Mouse (Mus musculus): ENCODE measurements around the gene Kcnq2. TPM values are rescaled to one million over a fixed set of nuclear protein-coding genes. Genes with fewer than 3 reads are reported as not detected.

The Kcnq2 gene
- polyA plus RNA-seq, 1 experiment from 2014 or later, result 0.25 TPM

Other genes starting within 250 kb of the Kcnq2 start
- 80.5 and 83.1 TPM in 2 replicates for gene Ythdf1, start 214.4 kb downstream of the Kcnq2 start, polyA plus RNA-seq (2014; fragmentation: Nextera tagmentation; extraction: Ambion mirVana)
- not detected in 2 replicates for gene Birc7, start 206.3 kb downstream of the Kcnq2 start, polyA plus RNA-seq (2014; fragmentation: Nextera tagmentation; extraction: Ambion mirVana)
- gene Nkain4, start 180.6 kb downstream of the Kcnq2 start, polyA plus RNA-seq (2014; fragmentation: Nextera tagmentation; extraction: Ambion mirVana), result 3.6 and 7.8 TPM in 2 replicates
- 60.4 and 69.3 TPM in 2 replicates for gene Arfgap1, start 168.1 kb downstream of the Kcnq2 start, polyA plus RNA-seq (2014; fragmentation: Nextera tagmentation; extraction: Ambion mirVana)
- gene Col20a1, start 148.8 kb downstream of the Kcnq2 start, polyA plus RNA-seq (2014; fragmentation: Nextera tagmentation; extraction: Ambion mirVana), result 0.15 and 0.71 TPM in 2 replicates
- 0.95 and 2.8 TPM in 2 replicates for gene Chrna4, start 91.8 kb downstream of the Kcnq2 start, polyA plus RNA-seq (2014; fragmentation: Nextera tagmentation; extraction: Ambion mirVana)
- 0.13 and 0.14 TPM in 2 replicates for gene Eef1a2, start 21.7 kb upstream of the Kcnq2 start, polyA plus RNA-seq (2014; fragmentation: Nextera tagmentation; extraction: Ambion mirVana)
- 422 and 444 TPM in 2 replicates for gene Ppdpf, start 51.9 kb upstream of the Kcnq2 start, polyA plus RNA-seq (2014; fragmentation: Nextera tagmentation; extraction: Ambion mirVana)
- 0.04 TPM in 1 of 2 replicates, not detected in the other for gene Ptk6, start 67.5 kb upstream of the Kcnq2 start, polyA plus RNA-seq (2014; fragmentation: Nextera tagmentation; extraction: Ambion mirVana)
- gene Srms, start 77.9 kb upstream of the Kcnq2 start, polyA plus RNA-seq (2014; fragmentation: Nextera tagmentation; extraction: Ambion mirVana), result 0.94 and 1.4 TPM in 2 replicates
- 0.17 and 0.69 TPM in 2 replicates for gene Fndc11, start 84.7 kb upstream of the Kcnq2 start, polyA plus RNA-seq (2014; fragmentation: Nextera tagmentation; extraction: Ambion mirVana)
- gene Helz2, start 106.7 kb upstream of the Kcnq2 start, polyA plus RNA-seq (2014; fragmentation: Nextera tagmentation; extraction: Ambion mirVana), result 0.99 and 1.2 TPM in 2 replicates
- 19.7 and 21.3 TPM in 2 replicates for gene Gmeb2, start 152.7 kb upstream of the Kcnq2 start, polyA plus RNA-seq (2014; fragmentation: Nextera tagmentation; extraction: Ambion mirVana)
- 0.84 and 0.91 TPM in 2 replicates for gene Stmn3, start 179.2 kb upstream of the Kcnq2 start, polyA plus RNA-seq (2014; fragmentation: Nextera tagmentation; extraction: Ambion mirVana)
- 63.0 and 63.7 TPM in 2 replicates for gene Rtel1, start 184.4 kb upstream of the Kcnq2 start, polyA plus RNA-seq (2014; fragmentation: Nextera tagmentation; extraction: Ambion mirVana)
- gene Zgpat, start 229.6 kb upstream of the Kcnq2 start, polyA plus RNA-seq (2014; fragmentation: Nextera tagmentation; extraction: Ambion mirVana), result 35.0 and 40.2 TPM in 2 replicates
- 57.3 and 63.7 TPM in 2 replicates for gene Arfrp1, start 230.1 kb upstream of the Kcnq2 start, polyA plus RNA-seq (2014; fragmentation: Nextera tagmentation; extraction: Ambion mirVana)
- gene Lime1, start 244.8 kb upstream of the Kcnq2 start, polyA plus RNA-seq (2014; fragmentation: Nextera tagmentation; extraction: Ambion mirVana), result 20.9 and 26.7 TPM in 2 replicates